Mouse (Mus musculus) thymus, postnatal 25 days (tissue): ENCODE data around the gene Rgs3.

Source experiments
- DNase-seq: peaks from one replicate; pipeline ENCODE4 v3.0.0; 2022

The Rgs3 gene

DNA sequence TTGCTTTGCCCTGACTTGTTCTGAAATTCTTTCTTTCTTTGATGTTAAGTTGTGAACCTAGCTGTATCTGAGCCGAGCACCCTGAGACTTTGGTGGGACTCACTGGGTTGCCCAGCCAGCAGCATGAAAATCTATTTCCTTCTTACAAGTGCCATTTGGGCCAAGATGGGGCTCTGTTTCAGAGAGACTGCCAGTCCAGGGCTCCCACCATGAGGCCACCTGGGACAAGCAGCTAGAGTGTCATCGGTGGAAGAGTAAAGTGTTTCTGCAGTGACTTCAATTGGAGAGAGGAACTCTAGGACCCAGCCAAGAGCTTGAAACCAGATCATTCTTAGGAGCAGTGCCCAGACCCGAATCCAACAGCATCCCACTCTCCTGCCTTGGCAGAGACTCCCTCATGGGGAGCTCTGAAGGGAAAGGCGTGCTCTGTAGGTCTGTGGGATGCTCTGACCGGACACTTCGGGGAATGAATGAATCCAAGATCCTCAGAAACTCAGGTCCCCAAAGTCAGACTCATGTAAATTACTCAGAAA lies 171.9 kb downstream of the Rgs3 start:
- no peak for DNase-seq

DNA sequence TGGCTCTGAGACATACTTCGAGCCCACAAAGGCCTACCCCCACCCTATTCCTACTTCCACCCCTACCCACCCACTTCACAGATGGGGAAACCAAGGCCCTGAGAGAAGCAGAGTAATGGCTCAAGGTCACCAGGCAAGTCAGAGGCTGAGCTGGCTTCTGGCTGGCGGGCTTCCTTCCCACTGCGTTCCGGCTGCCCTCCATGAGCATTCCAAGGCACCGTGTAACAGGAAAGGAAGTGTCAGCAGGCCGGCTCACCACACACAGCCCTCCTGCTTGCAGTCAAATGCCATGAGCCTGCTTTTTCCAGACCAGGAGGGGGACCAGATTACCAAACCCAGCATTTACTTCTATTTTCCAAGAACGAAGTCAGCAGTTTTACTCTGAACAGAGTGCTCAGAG lies 172.4 kb downstream of the Rgs3 start:
- DNase-seq: no peak

DNA sequence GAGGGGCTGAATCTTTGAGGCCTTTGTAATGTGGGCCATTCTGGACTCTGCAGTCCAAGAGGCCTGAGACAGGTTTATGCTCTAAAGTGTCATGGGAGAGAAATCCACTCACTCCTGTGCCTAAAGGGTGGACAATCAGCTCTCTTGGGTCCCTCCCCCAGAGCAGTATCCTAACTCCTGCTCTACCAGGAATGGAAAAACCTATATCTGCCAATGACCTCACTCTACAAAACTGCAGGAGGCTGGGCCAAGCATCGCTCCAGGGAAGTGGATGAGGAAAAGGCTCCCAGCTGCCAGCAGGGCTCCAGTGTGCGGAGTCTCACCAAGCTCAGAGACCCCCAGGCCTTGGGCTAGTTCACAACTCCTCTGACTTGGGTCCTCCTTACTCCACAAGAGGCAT lies 173.2 kb downstream of the Rgs3 start:
- DNase-seq: no peak

DNA sequence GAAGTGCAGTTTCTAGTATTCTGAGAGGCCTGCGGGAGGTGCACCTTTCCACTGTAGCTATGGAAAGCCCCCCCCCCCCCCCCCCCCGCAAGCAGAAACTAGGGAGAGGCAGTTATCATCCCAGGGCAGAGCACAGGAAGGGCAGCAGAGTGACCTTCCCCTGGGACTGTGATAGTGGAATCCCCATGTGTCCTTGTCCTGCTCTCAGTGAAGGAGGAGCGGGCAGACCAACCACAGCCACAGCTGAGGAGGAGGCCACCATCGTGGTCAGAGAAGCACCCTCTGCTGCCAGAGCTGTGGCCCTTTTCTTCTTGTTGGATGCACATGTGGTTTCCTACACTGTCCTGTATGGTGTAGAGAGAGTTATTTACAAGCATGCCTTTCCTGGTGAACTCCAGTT lies 174.3 kb downstream of the Rgs3 start:
- no peak for DNase-seq

DNA sequence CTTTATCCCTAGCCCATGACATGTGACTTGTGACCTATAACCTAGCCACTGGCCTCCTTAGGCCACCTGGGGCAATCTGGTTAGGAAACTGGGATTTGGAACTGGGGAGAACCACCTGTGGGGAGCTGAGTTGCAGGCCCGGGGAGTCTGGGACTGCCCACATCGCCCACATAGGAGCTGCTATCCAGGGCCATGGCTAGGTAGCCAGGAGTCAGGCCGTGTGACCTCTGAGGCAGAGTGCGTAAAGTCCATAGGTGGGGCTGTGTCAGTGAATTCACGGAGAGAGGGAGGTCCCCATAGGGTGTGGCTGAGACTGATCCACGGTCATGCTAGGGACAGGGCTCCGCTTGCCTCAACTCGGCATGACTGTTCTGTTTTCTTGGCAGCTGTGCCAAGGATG lies 175.6 kb downstream of the Rgs3 start:
- no peak for DNase-seq

DNA sequence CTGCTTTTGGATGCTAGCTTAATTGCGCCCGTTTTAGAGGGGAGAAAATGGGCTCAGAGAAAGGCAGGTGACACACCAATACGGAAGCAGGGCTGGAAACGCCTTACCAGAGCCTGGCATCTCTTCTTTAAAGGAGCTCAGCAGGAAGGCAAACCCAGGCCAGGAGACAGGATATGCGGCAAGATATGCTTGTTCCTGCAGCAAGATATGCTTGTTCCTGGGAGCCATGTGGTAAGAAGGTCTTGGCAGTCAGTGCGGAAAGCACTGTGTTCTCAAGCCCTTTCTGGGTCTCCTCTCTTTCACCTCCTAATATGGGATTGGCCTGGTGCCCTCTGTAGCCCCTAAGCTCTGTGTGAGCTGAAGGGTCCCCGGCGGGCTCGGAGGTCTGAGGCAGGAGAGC lies 176.2 kb downstream of the Rgs3 start:
- DNase-seq: no peak

DNA sequence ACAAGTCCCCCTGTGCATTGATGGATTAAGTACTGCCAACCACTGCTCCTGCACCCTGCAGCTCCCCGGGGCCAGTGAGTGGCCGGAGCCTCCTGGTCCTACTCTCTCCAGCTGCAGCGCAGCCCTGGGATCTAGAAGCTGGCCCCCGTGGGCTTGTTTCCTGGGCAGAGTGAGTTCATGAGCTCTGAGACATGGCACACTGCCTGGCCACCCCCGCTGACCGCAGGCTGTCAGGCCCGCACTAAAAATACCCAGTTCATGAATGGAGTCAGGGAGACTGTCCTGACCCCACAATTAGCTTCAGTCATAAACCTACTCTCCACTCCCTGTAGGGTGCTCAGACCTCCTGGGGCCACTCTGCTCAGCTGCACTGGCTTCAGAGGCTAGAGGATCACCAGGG lies 176.8 kb downstream of the Rgs3 start:
- no peak for DNase-seq

DNA sequence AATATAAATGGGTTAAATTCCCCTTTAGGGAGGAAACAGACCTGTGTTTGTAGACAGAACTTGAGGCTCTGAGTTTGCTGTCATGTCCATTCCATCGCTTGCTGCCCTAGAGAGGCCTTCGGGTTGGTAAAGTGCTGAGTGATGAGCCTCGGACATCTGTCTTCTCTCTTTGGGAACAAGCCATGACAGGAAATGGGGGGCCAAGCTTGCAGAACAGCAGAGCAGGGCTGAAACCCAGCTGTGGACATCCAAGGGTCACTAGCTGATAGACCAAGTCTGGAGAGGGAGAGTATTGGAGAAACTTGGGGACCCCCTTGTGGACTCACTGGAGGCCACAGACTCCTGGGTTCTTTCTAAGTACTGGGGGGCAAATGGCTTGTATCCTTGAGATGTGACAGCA lies 177.3 kb downstream of the Rgs3 start:
- DNase-seq: no peak

DNA sequence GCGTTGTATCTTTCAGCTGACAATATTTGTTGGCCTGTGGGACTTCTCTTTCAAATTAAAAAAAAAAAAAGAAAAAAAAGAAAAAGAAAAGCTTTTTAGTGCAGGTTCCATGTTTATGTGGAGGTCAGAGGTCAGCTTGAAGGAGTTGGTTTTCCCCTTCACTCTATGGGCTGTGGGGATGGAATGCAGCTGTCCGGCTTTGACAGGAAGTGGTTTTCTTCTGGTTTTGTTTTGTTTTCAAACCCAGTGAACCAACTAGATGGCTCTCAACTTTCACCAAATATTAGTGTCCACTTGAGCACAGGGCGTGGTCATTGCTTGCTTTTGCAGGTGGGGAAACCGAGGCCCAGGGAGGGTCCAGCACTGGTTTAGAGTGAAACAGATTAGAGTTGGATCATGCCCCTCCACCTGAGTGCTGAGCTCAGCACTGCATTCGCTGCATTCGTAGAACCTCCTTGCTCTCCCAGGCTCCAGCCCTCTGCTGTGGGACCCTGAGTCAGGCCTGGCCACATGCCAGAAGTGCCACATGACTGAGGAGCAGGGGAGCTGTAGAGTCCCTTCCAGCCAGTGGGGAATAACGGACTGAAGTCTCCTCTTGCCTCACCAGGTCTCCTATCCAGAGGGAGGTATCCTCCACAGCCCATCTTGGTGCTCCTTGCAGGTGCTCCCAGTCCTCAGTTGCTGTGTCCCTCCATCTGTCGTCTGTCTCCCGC lies 178.5 kb downstream of the Rgs3 start:
- DNase-seq: no peak

DNA sequence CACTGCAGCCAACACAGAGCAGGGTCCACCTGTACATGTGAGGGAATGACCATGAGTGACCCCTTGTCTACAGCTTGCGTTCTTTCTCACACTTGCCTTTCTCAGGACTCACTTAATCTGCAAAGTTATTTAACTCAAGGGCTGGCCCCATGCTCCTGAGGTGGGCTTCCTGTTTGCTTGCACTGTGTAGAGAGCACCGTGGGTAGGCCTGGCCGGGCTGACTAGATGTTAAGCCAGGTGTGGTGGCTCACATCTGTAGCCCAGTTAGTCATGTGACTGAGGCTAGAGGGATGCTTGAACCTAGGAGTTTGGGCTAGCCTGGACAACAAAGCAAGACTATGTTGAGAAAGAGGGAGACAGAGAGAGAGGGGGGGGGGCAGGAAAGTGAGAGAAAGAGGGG lies 179.3 kb downstream of the Rgs3 start:
- no peak for DNase-seq

DNA sequence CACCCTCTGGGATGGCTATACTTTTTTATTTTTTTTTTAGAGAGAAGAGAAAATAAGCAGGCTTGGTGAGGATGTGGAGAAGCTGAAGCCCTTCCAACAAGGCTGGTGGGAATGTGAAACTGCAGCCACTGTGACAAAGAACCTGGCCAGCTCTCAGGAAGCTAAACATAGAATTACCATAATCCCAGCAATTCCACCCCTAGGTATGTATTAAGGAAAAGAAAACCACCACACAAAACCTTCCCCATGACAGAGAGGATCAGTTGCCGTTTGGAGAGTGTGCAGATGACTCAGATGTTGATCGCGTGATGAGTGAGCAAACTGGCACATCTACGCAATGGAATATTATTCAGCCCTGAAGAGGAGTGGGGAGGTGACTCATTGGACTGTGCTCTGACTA lies 179.9 kb downstream of the Rgs3 start:
- no peak for DNase-seq

DNA sequence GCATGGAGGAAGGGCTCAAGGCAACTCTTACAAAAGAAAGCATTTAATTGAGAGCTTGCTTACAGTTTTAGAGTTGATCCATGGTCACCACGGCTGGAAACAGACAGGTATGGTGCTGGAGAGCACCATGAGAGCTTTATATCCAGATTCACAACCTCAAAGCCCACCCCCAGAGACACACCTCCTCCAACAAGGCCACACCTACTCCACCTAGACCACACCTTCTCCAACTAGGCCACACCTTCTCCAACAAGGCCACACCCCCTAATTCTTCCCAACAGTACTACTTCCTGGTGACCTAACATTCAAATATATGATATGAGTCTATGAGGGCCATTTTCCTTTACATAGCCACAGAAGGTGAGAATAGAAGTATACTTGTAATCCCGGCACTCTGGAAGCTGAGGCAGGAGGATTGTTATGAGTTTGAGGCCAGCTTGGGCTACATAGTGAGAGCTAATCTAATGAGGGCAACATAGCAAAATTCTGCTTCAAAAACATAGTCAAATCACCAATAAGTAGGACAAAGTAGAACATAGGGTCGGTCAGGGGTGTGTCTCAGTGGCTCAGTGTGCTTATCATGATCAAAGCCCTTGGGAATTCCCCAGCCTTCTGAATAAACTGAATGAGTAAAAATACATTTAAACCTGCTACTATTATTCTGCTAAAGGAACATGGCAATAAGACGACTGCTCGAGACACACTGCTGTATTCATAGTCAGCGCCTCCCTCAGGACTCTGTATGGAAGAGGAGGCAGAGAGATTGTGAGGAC lies 180.8 kb downstream of the Rgs3 start:
- no peak for DNase-seq

DNA sequence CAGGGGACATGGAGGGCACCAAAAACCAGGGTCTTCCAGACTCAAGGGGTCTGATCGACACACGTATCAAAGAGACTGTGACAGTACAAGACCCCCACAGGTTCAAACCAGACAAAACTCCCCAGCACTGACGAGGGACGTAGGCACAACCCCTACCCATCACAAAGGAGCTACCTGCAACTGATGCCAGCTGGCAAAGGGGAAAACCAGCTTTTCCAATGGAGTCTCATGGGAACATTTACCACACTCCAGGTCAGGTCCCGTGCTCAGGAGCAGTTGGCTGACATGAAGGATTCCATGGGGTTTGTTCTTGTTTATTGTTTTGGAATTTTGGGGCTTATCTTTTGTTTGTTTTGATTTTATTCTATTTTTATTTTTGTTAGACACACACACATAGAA lies 181.4 kb downstream of the Rgs3 start:
- no peak for DNase-seq

DNA sequence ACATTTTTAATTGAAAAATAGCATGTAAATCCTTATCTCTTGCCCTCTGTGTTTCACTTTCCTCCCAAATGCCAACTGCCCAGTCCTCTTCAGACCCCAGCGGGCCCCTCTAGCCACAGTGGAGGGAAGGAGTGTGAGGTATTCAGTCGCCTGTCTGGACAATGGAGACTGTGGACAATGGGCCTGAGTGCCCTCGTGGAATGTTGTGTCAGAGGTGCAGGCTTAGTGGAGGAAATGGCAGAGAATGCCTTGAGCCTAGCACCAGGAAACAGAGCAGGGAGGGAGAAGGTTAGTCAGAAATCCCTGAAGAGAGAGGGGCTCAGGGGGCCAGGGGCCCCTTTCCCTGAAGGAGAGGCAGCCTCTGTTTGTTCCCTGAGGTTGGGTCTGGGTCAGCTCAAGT lies 182.0 kb downstream of the Rgs3 start:
- no peak for DNase-seq

DNA sequence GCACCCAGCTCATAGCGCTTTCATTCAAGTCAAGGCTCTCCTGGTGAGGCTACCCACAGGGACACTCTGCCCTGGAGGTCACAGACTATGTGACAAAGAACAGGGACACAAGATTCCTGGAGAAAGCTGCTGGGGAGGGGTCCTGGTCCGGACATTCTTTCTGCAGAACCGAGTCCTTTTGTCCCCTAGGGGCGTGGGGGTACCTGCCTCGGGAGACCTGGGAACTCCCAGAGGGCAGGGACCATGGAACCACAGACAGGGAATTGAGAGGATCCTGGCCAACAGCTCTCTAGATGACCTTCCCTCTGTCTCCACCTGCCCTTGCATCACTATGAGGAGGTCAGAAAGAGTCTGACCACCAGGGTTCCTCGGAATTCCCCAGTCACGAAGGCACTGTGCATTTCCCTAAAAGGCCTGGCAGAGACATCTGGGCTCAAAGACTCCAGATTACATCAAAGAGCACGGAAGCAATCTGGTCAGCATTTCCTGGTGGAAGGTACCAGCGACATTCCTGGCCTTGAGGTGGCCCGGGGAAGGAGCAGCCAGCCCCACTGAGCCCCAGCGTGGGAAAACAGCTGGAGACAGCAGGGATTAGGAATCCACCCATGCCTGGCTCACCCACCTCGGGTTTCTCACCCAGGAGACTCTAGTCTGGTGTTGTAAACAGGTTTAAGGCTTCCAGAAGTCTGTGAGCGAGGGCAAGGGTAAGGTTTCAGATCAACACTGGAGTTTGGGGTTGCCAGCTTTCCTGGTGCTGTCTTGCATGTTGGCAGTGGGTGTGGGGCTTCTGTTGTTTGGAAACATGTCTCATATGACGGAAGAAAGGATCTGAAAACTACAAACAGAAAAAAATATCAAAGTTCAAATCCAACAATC lies 183.5 kb downstream of the Rgs3 start:
- no peak for DNase-seq

DNA sequence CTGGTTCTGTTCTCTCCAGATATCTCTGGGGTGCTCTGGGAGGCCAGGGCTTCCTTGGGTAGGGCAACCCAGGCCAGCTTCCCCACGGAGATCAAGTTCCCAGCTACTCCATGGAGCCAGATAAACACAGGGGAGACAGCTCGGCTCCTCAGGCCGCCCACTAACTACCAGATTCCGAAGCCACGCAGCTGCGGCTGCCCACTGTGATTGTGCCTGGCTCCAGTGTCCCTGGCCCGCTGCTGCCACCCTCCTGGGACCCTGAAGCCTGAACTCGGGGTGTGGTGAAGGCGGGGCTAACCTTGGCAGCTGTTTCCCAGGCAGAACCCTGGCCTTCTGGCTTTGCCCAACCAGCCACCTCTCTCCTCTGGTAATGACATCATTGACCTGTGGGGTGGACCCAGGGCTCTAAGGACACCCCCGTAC lies 184.9 kb downstream of the Rgs3 start:
- no peak for DNase-seq

DNA sequence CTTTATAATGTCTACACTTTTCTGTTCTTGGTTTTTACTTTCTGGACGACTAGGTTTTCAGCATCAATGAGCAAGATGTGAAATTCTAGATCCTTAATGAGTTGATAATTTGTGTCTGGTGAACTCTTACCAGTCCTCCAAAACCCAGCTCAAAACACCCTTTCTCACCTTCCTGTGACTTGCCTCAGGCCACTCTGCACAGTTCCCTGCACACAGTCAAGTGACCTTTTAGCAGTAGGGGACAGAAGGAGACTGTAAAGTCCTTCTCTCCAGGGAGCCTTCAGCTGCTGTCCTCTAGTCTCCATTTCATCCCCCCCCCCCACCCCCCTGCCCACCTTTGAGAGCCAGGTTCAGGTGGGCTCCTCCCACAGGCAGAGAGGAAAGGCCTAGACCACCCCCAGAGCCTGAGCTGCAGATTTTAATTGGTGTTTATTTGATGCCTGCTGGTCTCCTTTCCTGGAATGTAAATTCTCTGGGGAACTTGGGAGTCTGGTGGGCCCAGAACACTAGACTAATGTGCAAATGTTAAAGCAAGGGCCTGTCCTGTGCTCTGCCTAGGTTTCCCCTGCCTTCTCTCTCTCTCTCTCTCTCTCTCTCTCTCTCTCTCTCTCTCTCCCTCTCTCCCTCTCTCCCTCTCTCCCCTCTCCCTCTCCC lies 185.5 kb downstream of the Rgs3 start:
- no peak for DNase-seq
